Mouse (Mus musculus) testis, adult 2 months (tissue): ENCODE measurements around the gene Zfp692.

Source experiments
- CTCF ChIP-seq: fragments of 200-500 bp; IDR thresholded peaks from 2 replicates; pipeline ENCODE4 v1.5.1; 2012; ENCODE audit warnings: low read depth, mild to moderate bottlenecking, inconsistent platforms, low read length, moderate library complexity; ENCODE audit not compliant: control insufficient read depth, insufficient read depth, insufficient replicate concordance
- POLR2A ChIP-seq: fragments of 200-500 bp; IDR thresholded peaks from 2 replicates; pipeline ENCODE4 v1.6.1; 2012; ENCODE audit warnings: low read depth, mild to moderate bottlenecking, inconsistent platforms, low read length, moderate library complexity; ENCODE audit not compliant: control insufficient read depth

GRCm38 (mm10) chr11:58357042-58357441 is 50.2 kb downstream of the Zfp692 start:
- TF ChIP-seq CTCF (no peak), POLR2A (no peak)
